Mouse (Mus musculus) spleen, adult 2 months (tissue): ENCODE data around the gene Emc1. TPM values are rescaled to one million over a fixed set of nuclear protein-coding genes. Genes with fewer than 3 reads are reported as not detected.

Experiments
- DNase-seq, 2 experiments: peaks; one replicate each; pipeline versions ENCODE4 v3.0.0 to v3.0.0-alpha.2; 2012 to 2021; ENCODE audit warnings: low spot score in 2 of 2, low read depth in 1 of 2
- H3K27ac ChIP-seq: fragments of 200-500 bp; 2 replicates; pipeline ENCODE4 v1.5.1; 2012; ENCODE audit warnings: low read length, inconsistent platforms; ENCODE audit not compliant: insufficient read depth
- H3K27me3 ChIP-seq: fragments of 200-500 bp; 2 replicates; pipeline ENCODE4 v1.6.1; 2012; ENCODE audit warnings: mild to moderate bottlenecking, moderate library complexity, low read length, inconsistent platforms; ENCODE audit not compliant: control insufficient read depth, insufficient read depth
- H3K36me3 ChIP-seq: fragments of 200-500 bp; 2 replicates; pipeline ENCODE4 v1.6.1; 2012; ENCODE audit warnings: mild to moderate bottlenecking, low read length, inconsistent platforms; ENCODE audit not compliant: control insufficient read depth, insufficient read depth
- H3K4me1 ChIP-seq: fragments of 200-500 bp; 2 replicates; pipeline ENCODE4 v1.6.1; 2011; ENCODE audit warnings: inconsistent platforms; ENCODE audit not compliant: control insufficient read depth, insufficient read depth, insufficient read length
- H3K4me3 ChIP-seq: fragments of 200-500 bp; 2 replicates; pipeline ENCODE4 v1.5.1; 2011; ENCODE audit warnings: mild to moderate bottlenecking, inconsistent platforms; ENCODE audit not compliant: insufficient read depth, insufficient read length; ENCODE audit errors: extremely low read depth
- CTCF ChIP-seq: fragments of 200-500 bp; IDR thresholded peaks from 2 replicates; pipeline ENCODE4 v1.5.1; 2011; ENCODE audit warnings: mild to moderate bottlenecking, inconsistent platforms; ENCODE audit not compliant: insufficient read depth, insufficient read length, insufficient replicate concordance; ENCODE audit errors: extremely low read depth
- POLR2A ChIP-seq: fragments of 200-500 bp; IDR thresholded peaks from 2 replicates; pipeline ENCODE4 v1.6.1; 2011; ENCODE audit warnings: low read depth, low read length, inconsistent platforms
- WGBS: fragments of 180-500 bp; shearing (Covaris S2); methylation state at CpG from one replicate; pipeline ENCODE4 v1.1.7; 2018; 5-methylcytosine and 5-hydroxymethylcytosine counted together
- polyA plus RNA-seq: library from polyadenylated mRNA; depleted of rRNA; stranded (reverse); fragments of >200 nt; gene quantifications from 2 replicates; pipeline ENCODE4 v1.2.3, GENCODE M21; 2012

The Emc1 gene
- polyA plus RNA-seq, 1 experiment, result 17.2 TPM

GRCm38 (mm10) chr4:139336822-139337483 is 15.4 kb upstream of the Emc1 start:
- no peak for TF ChIP-seq POLR2A
- peak; percentile 87 for TF ChIP-seq CTCF
- WGBS, result 24% methylated on average over 24 of the region's 24 CpGs

GRCm38 (mm10) chr4:139338145-139338544 is 14.2 kb upstream of the Emc1 start:
- Histone ChIP-seq H3K4me1 (no peaks in the 10 kb centered on the region), H3K36me3 (no peaks in the 10 kb centered on the region), H3K4me3 (no peak overlapping the region), H3K27me3 (no peaks in the 10 kb centered on the region), H3K27ac (no peak overlapping the region)
- 70% methylated on average over 33 of the region's 33 CpGs for WGBS
- DNase-seq, result no peak
- TF ChIP-seq POLR2A (no peak), CTCF (no peak)

More at GRCm38 (mm10) chr4:139336822-139337483, 15.4 kb upstream of the Emc1 start:
- H3K27me3 ChIP-seq, result no peaks in the 10 kb centered on the region
- DNase-seq, result peak; percentile 67 to 75
- peak overlapping the region; percentile 20; the same call in 1 of the 2 replicates for H3K4me3 ChIP-seq
- no peak overlapping the region for H3K27ac ChIP-seq
- H3K36me3 ChIP-seq, result no peaks in the 10 kb centered on the region
- no peaks in the 10 kb centered on the region for H3K4me1 ChIP-seq

GRCm38 (mm10) chr4:139340835-139341234 is 11.6 kb upstream of the Emc1 start:
- Histone ChIP-seq H3K4me3 (no peak overlapping the region), H3K36me3 (no peaks in the 10 kb centered on the region), H3K4me1 (no peaks in the 10 kb centered on the region), H3K27me3 (no peaks in the 10 kb centered on the region), H3K27ac (no peak overlapping the region)
- WGBS, result 62% methylated on average over 4 of the region's 4 CpGs
- no peak for DNase-seq
- TF ChIP-seq POLR2A (no peak), CTCF (no peak)

GRCm38 (mm10) chr4:139341556-139342233 is 10.7 kb upstream of the Emc1 start:
- no peak for DNase-seq
- 84% methylated on average over 7 of the region's 7 CpGs for WGBS
- Histone ChIP-seq H3K27ac (no peak overlapping the region), H3K4me3 (no peak overlapping the region), H3K4me1 (no peaks in the 10 kb centered on the region), H3K36me3 (peaks cover 2% of the 10 kb centered on the region; the same call in 1 of the 2 replicates), H3K27me3 (no peaks in the 10 kb centered on the region)
- TF ChIP-seq CTCF, result no peak
- TF ChIP-seq POLR2A, result no peak

GRCm38 (mm10) chr4:139343718-139344117 is 8.7 kb upstream of the Emc1 start:
- Histone ChIP-seq H3K4me3 (no peak overlapping the region), H3K27me3 (no peaks in the 10 kb centered on the region), H3K4me1 (no peaks in the 10 kb centered on the region), H3K36me3 (peaks cover 13% of the 10 kb centered on the region), H3K27ac (no peak overlapping the region)
- TF ChIP-seq POLR2A, result no peak
- no peak for TF ChIP-seq CTCF
- 63% methylated on average over 5 of the region's 5 CpGs for WGBS
- DNase-seq, result no peak

GRCm38 (mm10) chr4:139345416-139346019 is 6.9 kb upstream of the Emc1 start:
- WGBS, result 92% methylated on average over 23 of the region's 23 CpGs

More at GRCm38 (mm10) chr4:139345416-139346019, 6.9 kb upstream of the Emc1 start:
- H3K36me3 ChIP-seq, result peaks cover 18% of the 10 kb centered on the region
- no peak for DNase-seq
- H3K4me3 ChIP-seq, result no peak overlapping the region
- no peaks in the 10 kb centered on the region for H3K4me1 ChIP-seq
- no peak overlapping the region for H3K27ac ChIP-seq
- no peak for TF ChIP-seq POLR2A
- TF ChIP-seq CTCF, result no peak
- H3K27me3 ChIP-seq, result no peaks in the 10 kb centered on the region
